In the genomic region with DNA sequence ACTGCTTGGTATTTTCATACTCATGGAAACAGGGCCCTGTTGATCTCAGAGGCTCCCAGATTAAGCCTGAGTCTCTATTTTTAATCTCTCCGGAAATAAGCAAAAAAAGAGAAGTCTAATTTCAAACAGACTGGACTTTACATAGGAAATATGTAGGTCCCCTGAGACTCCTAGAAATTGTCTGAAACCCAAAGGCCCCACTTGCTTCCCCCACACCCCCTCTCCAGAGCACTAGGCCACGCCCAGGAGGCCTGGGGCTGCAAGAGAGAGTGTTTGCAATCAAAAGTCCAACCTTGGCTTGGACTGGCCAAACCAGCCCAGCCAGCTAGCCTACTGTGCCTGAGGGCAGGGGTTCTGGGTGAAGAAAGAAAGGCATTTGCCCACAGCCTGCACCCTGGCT, we compare ENCODE assay signal across 8 mouse cellular contexts.
DNase-seq lines count a peak whose midpoint lies in the region; ATAC-seq and TF ChIP-seq lines count a peak whose summit lies in the region.

No protein-coding gene starts in this region.

- WGBS in embryonic facial prominence, embryonic 11.5 days: 55% methylated on average over 2 of the region's 2 CpGs
- 33% methylated on average over 2 of the region's 2 CpGs for WGBS in lung, postnatal 0 days

- H3K4me1 ChIP-seq in embryonic facial prominence, embryonic 11.5 days (ENCODE audit: control insufficient read depth, insufficient read depth, low read length): peaks cover 4% of the 10 kb centered on the region; the same call in 1 of the 2 replicates
- H3K4me1 ChIP-seq in lung, postnatal 0 days (ENCODE audit: insufficient read depth, low read depth, low read length): peaks cover 4% of the 10 kb centered on the region; the same call in 1 of the 2 replicates

- H3K9ac ChIP-seq in embryonic facial prominence, embryonic 11.5 days (replicated peaks; ENCODE audit: low read length): no peak overlapping the region
- H3K9ac ChIP-seq in lung, postnatal 0 days (replicated peaks; ENCODE audit: low read depth): no peak overlapping the region

- intact Hi-C loops in heart, postnatal 25 days (cut with DNase I): no loop called here

- H3K9me3 ChIP-seq in embryonic facial prominence, embryonic 11.5 days (replicated peaks; ENCODE audit: control insufficient read depth, low read length): no peaks in the 10 kb centered on the region
- H3K9me3 ChIP-seq in lung, postnatal 0 days (ENCODE audit: low read length): no peaks in the 10 kb centered on the region

- ATAC-seq in embryonic facial prominence, embryonic 11.5 days (replicated peaks; ENCODE audit: insufficient number of reproducible peaks, low FRiP score, low TSS enrichment, low read depth): no peak
- ATAC-seq in lung, postnatal 0 days: peak; percentile 56

- no peak overlapping the region for H3K4me2 ChIP-seq in embryonic facial prominence, embryonic 11.5 days (ENCODE audit: low read depth, low read length)
- no peak overlapping the region for H3K4me2 ChIP-seq in lung, postnatal 0 days (replicated peaks; ENCODE audit: low read depth, low read length)

- no peak for TF ChIP-seq EP300 in lung, postnatal 0 days (IDR thresholded peaks at IDR 0.05)

- H3K4me3 ChIP-seq in embryonic facial prominence, embryonic 11.5 days (ENCODE audit: low read depth, low read length): no peak overlapping the region
- no peak overlapping the region for H3K4me3 ChIP-seq in lung, postnatal 0 days (ENCODE audit: low read depth, low read length)

- H3K27ac ChIP-seq in embryonic facial prominence, embryonic 11.5 days (replicated peaks; ENCODE audit: low read depth, low read length): no peak overlapping the region
- no peak overlapping the region for H3K27ac ChIP-seq in lung, postnatal 0 days (ENCODE audit: low read length)

- TF ChIP-seq CTCF in lung, postnatal 0 days (IDR thresholded peaks at IDR 0.05): no peak

- H3K36me3 ChIP-seq in embryonic facial prominence, embryonic 11.5 days (replicated peaks; ENCODE audit: control insufficient read depth, insufficient read depth, low read depth, low read length): no peaks in the 10 kb centered on the region
- no peaks in the 10 kb centered on the region for H3K36me3 ChIP-seq in lung, postnatal 0 days (ENCODE audit: insufficient read depth, low read length)

- H3K27me3 ChIP-seq in embryonic facial prominence, embryonic 11.5 days (ENCODE audit: control insufficient read depth, insufficient read depth, low read length): no peaks in the 10 kb centered on the region
- no peaks in the 10 kb centered on the region for H3K27me3 ChIP-seq in lung, postnatal 0 days (replicated peaks; ENCODE audit: insufficient read depth, low read length)

- DNase-seq in heart, adult 11 months: peak; percentile 97
- DNase-seq in heart, postnatal 25 days (ENCODE audit: low spot score): no peak
- DNase-seq in embryonic facial prominence, embryonic 11.5 days (ENCODE audit: low spot score): peak; percentile 50
- peak; percentile 70 for DNase-seq in kidney, adult 18-20 months
- DNase-seq in lung, postnatal 0 days (ENCODE audit: low spot score): peak; percentile 45
- no peak for DNase-seq in testis, postnatal 14 days (ENCODE audit: low spot score)
- no peak for DNase-seq in cerebellum, adult 18-20 months
- no peak for DNase-seq in cerebellum, postnatal 36 days

Comparison
In these comparisons a context has a peak if more than half of its experiments do, and no peak if none do; other contexts are left out.
1. DNase-seq: peak in heart, adult 11 months (single experiment), embryonic facial prominence, embryonic 11.5 days (single experiment), kidney, adult 18-20 months (single experiment) and lung, postnatal 0 days (single experiment); none in heart, postnatal 25 days (single experiment), testis, postnatal 14 days (single experiment), cerebellum, adult 18-20 months (0 of 2) and cerebellum, postnatal 36 days (0 of 2).